Mouse (Mus musculus): ENCODE measurements around the gene Bmp2k.

Bmp2k gene

DNA sequence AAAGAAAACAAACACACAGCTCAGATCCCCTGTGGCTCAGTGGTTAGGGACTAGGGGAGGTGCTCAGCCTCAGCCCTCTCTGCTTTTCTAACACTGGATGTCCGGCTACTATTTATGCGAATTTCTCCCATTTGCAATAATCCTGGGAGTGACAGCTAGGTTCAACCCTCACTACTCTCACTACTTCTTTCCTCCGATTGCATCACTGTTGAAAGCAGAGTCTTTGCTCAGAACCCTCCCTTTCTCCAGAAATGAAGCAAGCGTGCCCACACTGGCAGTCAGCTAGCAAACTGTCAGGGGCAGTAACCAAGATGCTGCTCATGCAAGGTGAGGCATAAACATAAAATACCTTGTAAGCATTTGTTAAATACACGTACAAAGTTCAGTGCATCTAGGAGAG, 110.8 kb downstream of the Bmp2k start:
- DNase-seq (ENCODE audit: low spot score) = no peak

DNA sequence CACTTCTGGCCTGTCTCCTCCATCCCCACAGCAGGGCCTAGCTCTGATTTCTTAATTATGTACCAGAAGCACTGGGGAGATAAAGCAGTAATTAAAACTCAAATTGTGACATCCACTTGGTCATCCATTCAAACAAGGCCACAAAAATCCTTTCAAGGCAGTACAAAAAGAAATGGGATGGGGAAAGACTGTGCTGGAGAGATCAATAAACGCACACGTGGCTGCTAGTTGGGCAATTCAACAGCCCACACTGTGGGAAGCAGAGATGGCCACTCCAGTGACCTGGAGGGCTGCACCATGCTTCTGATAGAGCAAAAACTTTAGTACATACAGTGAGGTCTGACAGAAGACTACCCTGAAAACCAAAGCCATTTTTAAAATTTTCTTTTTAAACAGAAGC, 112.6 kb downstream of the Bmp2k start:
- no peak for DNase-seq (ENCODE audit: low spot score)

DNA sequence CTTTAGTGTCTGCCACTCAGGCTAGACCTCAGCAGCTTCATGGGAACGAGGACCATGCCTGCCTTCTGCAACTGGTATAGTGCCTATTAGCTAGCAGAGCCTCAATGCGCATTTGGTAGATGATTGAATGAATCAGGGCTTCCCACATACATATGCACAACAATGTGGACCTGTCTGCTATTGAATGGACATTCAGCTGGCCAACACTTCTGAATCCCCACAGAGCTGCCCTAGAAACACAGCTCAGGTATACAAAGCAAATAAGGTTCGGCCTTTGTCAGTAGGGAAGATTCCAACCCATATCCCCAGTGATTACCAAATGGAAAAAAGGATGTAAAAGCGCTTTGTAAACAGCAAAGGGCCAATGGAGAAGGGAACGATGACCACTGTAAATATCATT, 113.2 kb downstream of the Bmp2k start:
- no peak for DNase-seq (ENCODE audit: low spot score)

DNA sequence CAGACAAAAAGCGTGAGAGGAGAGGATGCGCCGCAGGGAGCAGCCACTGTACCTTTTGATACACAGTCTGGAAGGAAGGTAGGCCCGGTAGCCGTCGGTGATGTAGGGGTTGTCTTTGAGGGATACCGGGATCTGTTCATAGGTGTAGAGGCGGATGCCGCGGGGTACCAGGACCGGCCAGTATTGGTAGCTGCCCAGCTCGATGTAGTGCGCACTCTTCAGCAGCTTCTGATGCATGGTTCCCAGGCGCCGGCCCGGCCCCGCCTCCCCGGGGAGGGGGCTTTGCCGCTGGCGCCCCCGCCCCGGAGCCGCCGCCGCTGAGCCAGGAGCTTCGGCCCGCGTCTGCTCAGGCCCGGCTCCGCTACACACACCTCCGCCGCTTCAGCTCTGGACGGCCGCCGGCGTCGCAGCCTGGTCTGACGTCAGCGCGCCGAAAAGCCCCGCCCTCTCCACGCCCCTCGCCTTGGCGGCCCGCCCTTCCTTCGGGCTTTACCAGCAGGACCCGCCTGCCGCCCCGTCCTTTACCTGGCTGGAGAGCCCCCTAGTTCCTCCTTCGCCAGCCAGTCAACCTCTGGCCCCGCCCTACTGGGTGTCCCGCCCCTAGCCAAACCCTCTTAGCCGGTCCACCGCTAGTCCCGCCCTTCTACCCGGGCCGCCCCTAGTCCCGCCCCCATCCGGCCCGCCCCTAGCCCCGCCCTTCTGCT, 113.9 kb downstream of the Bmp2k start, which contains the start of gene Paqr3:
Gene Paqr3 (minus strand): TSS at position 390 of the 704 bp plus-strand sequence.
- peak; percentile 94 for DNase-seq (ENCODE audit: low spot score)

DNA sequence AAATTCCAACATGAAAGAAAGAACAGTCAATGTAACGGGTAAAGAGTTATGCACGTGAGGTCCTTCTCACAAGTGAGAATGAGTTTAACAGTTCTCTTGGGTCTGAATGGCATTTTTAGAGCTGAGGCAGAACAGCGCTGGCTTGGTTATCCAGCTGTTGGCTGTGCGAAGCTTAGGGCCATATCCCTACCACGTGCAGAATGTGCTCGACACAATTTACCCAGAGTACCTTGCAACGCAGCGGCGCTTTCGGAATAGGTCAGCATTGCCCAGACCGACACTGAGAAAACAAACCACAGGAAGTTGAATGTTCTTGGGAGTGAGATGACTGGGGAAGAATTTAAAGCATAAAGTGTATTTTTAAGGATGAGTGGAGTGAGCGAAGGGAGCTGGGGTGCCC, 127.5 kb downstream of the Bmp2k start:
- DNase-seq (ENCODE audit: low spot score) = no peak

DNA sequence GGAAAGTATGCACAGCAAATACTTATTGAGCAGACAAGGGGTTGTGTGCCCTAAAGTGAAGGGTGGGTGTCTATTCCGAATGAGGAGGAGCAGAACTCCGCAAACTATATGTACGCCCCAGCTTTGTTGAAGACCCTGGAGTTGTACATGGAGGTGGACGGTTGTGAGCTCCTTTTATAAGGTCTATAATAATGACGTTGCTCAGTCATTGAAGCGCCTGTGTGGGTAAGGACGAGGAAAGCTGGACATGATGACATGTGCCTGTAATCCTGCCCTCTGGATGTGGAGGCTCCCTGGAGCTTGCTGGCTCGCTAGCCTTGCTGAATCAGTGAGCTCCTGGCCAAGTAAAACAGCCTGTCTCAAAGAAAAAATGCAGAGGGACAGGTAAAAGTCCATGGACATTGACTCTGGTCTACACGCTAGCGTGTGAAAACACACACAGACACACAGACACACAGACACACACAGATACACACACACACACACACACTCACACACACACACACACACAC, 128.0 kb downstream of the Bmp2k start:
- no peak for DNase-seq (ENCODE audit: low spot score)

DNA sequence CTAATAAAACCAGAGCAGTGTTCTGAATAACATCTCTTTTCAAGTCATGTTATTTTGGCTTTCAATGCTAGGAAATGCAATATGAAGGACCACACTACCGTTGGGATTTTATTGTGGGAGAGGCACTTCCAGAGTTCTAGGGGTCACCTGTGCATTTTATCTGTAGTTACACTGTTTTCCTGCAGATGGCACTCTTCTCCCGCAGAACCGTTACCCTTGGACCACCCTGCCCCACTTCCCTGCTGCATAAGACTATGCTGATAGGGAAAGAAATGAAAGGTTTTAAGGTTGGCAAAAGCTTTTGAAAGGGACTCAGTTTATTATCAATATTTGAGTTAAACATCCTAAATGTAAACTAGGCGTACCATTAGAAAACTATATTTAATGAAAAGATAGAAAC, 128.5 kb downstream of the Bmp2k start:
- no peak for DNase-seq (ENCODE audit: low spot score)

DNA sequence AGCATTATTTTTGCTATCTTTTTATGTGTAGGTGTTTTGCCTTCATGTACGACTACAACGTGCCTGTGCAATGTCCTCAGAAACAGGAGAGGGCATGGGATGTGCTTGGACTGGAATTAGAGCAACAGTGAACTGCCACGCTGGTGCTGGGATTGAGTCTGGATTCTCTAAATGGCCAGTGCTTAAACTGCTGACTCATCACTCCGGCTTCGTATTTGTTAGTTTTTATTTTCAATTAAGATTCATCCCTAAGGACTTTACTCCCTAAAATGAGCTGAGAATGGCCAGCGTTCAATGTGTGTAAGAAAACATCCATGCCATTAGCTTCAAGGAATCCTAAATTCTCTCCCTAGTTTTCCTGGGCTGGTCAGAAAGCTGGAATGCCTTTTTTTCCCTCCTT, 129.8 kb downstream of the Bmp2k start:
- DNase-seq (ENCODE audit: low spot score) = no peak

DNA sequence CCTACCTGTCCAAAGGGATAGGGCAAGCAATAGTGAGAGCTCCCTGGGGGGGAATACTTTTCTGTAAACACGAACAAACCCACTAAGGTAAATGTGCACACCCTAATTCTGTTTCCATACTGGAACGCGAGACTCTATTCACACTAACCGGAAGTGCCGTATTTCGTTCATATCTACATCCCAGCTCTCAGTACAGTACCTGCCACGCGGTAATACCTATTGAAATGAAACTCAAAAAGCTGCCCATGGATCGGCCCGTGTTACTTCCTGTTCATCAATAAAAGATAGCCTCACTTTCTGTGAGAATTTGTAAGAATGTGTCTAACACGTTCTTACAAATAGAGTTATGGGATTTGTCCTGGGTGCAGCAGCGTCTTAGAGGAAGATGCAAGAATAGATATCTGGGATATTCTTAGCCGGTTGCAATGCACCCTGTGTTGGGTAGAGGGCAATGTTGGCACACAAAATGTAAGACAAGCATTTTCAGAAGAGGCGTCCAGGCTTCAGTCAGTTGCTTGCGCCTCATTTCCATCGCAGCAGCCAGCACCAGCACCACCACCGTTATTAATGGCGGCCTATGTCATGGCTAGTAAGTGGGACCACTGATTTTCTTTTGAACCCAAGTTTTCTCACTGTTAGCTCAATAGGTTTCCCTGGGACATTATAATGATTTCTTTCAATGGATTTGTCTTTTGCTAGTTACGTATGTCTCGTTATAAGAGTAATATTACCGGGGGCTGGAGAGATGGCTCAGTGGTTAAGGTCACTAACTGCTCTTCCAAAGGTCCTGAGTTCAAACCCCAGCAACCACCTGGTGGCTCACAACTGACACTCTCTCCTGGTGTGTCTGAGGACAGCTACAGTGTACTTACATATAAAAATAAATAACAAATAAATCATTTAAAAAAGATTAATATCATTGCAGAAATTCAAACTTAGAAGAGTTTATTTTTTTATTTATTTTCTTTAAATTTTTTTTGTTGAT, 131.0 kb downstream of the Bmp2k start:
- DNase-seq (ENCODE audit: low spot score) = peak; percentile 53

DNA sequence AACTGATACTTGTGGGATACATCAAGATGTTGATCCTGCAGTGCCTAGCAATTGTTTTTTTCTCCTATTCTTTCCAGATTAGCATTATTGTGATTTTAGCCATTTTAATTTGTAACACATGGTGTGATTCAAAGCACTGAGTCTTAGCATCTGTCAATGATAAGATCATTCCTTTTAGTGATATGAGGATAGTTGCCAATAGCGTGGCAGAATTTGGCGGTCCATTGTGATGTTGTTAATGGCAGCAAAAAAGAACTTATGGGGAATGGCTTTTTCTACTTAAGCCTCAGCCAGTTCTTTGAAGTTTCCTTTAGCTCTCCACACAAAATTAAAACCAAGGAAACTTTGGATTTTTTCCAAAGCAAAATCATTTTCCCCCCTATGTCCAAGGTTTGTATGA, 132.1 kb downstream of the Bmp2k start:
- no peak for DNase-seq (ENCODE audit: low spot score)

DNA sequence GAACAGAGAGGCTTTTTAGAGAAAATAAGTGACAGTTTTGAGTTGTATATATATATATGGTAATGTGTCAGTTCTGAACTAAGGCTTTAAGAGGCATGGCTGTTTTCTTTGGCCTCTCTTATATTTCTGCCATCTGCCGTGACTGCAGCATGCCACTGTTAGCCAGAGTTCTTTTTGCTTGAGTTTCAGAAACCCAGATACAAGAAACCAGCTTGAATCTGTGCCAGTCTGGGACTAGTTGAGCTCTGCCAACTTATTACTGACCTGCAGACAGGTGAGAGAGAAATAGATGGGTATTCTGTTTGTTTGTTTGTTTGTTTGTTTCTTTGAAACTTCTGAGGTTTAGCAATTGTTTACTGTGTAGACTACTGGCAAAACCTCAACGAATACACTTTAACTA, 137.8 kb downstream of the Bmp2k start:
- no peak for DNase-seq (ENCODE audit: low spot score)

Data from left cerebral cortex, adult 11 months (tissue).